In genomic region chr14:121365390-121365789, GRCm38 (mm10) we compare ENCODE assay signal across 10 mouse cellular contexts. TPM values are rescaled to one million over a fixed set of nuclear protein-coding genes. Genes with fewer than 3 reads are reported as not detected.
A peak's percentile ranks its signal among the peaks of the same experiment; 100 is the strongest.
DNase-seq lines count a peak whose midpoint lies in the region; ATAC-seq and TF ChIP-seq lines count a peak whose summit lies in the region.
"Had no signal": no experiment of that assay in that cellular context is flagged by ENCODE, and none has a peak within 500 bp of the region (broad histone marks: within the 10 kb centered on the region; RNA-seq: fewer than 3 reads in every experiment).

No protein-coding gene starts in this region.

- no peaks in the 10 kb centered on the region for H3K27me3 ChIP-seq in spleen, adult 2 months (ENCODE audit: control insufficient read depth, insufficient read depth, low read length)
- H3K27me3 ChIP-seq: limb, embryonic 13.5 days had no signal

- peak; percentile 34 for DNase-seq in left cerebral cortex, postnatal 4 days
- no peak for DNase-seq in left cerebral cortex, adult 9 months (ENCODE audit: low spot score in 2 of 2)
- peak; percentile 54 to 67 for DNase-seq in heart, postnatal 14 days
- no peak for DNase-seq in spleen, adult 2 months (ENCODE audit: low read depth in 1 of 2, low spot score in 2 of 2)
- no peak for DNase-seq in layer of hippocampus, adult 9-11 months
- no peak for DNase-seq in urinary bladder, postnatal 36 days (ENCODE audit: low spot score in 2 of 2)
- no peak for DNase-seq in cerebellum, postnatal 4 days (ENCODE audit: low spot score in 2 of 2)
- DNase-seq: gastrocnemius, postnatal 14 days had no signal

- H3K27ac ChIP-seq in spleen, adult 2 months (ENCODE audit: insufficient read depth, low read length) = peak overlapping the region; percentile 88
- H3K27ac ChIP-seq: limb, embryonic 13.5 days had no signal

- H3K4me3 ChIP-seq in spleen, adult 2 months (ENCODE audit: extremely low read depth, insufficient read depth, insufficient read length) = no peak overlapping the region
- H3K4me3 ChIP-seq: limb, embryonic 13.5 days had no signal

- 0 out of 2 replicates have a peak, but pooled peaks cover 2% of the 10 kb centered on the region for H3K36me3 ChIP-seq in spleen, adult 2 months (ENCODE audit: control insufficient read depth, insufficient read depth, low read length)

- peak; percentile 53 for ATAC-seq in common myeloid progenitor, adult 5-6 weeks (replicated peaks; ENCODE audit: low read depth, poor library complexity, severe bottlenecking)

- H3K4me1 ChIP-seq in spleen, adult 2 months (ENCODE audit: control insufficient read depth, insufficient read depth, insufficient read length) = peaks cover 59% of the 10 kb centered on the region; the same call in 1 of the 2 replicates

- WGBS in spleen, adult 2 months = 31% methylated on average over 7 of the region's 7 CpGs

- TF ChIP-seq CTCF in spleen, adult 2 months (IDR thresholded peaks at IDR 0.05; ENCODE audit: extremely low read depth, insufficient read depth, insufficient read length, insufficient replicate concordance) = no peak

- intact Hi-C loops in left cerebral cortex, postnatal 4 days (cut with DNase I) = no loop called here
- intact Hi-C loops in heart, postnatal 14 days (cut with DNase I) = no loop called here

- no peak for TF ChIP-seq POLR2A in spleen, adult 2 months (IDR thresholded peaks at IDR 0.05; ENCODE audit: low read depth, low read length)

RNA-seq across cellular contexts. Expression of gene Stk24, which starts 14.4 kb away (rescaled TPM):
- total RNA-seq in left cerebral cortex, postnatal 4 days (2021) = 10 to 100 TPM; 45.9 to 52.1 TPM
- 79.8 and 100 TPM in 2 replicates for total RNA-seq in common myeloid progenitor, adult 5-6 weeks (2017)
- total RNA-seq in heart, postnatal 14 days (2021) = 10 to 100 TPM; 68.0 to 69.3 TPM
- 32.6 and 37.8 TPM in 2 replicates for polyA plus RNA-seq in spleen, adult 2 months (2012; rRNA removed)

Comparison
In these comparisons a context has a peak if more than half of its experiments do, and no peak if none do; other contexts are left out.
1. DNase-seq: peak in left cerebral cortex, postnatal 4 days (single experiment) and heart, postnatal 14 days (2 of 2); none in left cerebral cortex, adult 9 months (0 of 2), spleen, adult 2 months (0 of 2), layer of hippocampus, adult 9-11 months (single experiment), urinary bladder, postnatal 36 days (0 of 2) and cerebellum, postnatal 4 days (0 of 2).